Mouse (Mus musculus): ENCODE data around the gene Bsn.
"Not testable (repeated sequence)": the region's sequence is repeated elsewhere in the genome, so short reads cannot be mapped to it uniquely, and the experiment has no call there.

Gene Bsn

GRCm38 (mm10) chr9:108196920-108197677 lies 6.9 kb upstream of the Bsn start:
- no peak for DNase-seq

GRCm38 (mm10) chr9:108196222-108196621 lies 6.0 kb upstream of the Bsn start:
- DNase-seq, result not testable (repeated sequence)

GRCm38 (mm10) chr9:108189488-108189786 lies 747 bp downstream of the Bsn start:
- no peak for DNase-seq

GRCm38 (mm10) chr9:108189023-108189422 lies 1.2 kb downstream of the Bsn start:
- DNase-seq, result no peak

- no peak for DNase-seq
Measured at GRCm38 (mm10) chr9:108188511-108188910, 1.7 kb downstream of the Bsn start.

GRCm38 (mm10) chr9:108187616-108188015 lies 2.6 kb downstream of the Bsn start:
- DNase-seq, result no peak

GRCm38 (mm10) chr9:108185786-108186185 lies 4.4 kb downstream of the Bsn start:
- no peak for DNase-seq

- DNase-seq, result no peak
Measured at GRCm38 (mm10) chr9:108183531-108183994, 6.6 kb downstream of the Bsn start.

GRCm38 (mm10) chr9:108182806-108183506 lies 7.2 kb downstream of the Bsn start:
- no peak for DNase-seq

- DNase-seq, result no peak
Measured at GRCm38 (mm10) chr9:108178391-108178790, 11.8 kb downstream of the Bsn start.

GRCm38 (mm10) chr9:108175116-108175838 lies 14.9 kb downstream of the Bsn start:
- no peak for DNase-seq

- peak; percentile 5 for DNase-seq
Measured at GRCm38 (mm10) chr9:108172777-108173350, 17.3 kb downstream of the Bsn start.

- peak; percentile 16 for DNase-seq
Measured at GRCm38 (mm10) chr9:108169751-108170150, 20.4 kb downstream of the Bsn start.

GRCm38 (mm10) chr9:108165143-108165542 lies 25.0 kb downstream of the Bsn start:
- DNase-seq, result no peak

- DNase-seq, result no peak
Measured at GRCm38 (mm10) chr9:108163646-108164284, 26.4 kb downstream of the Bsn start.

GRCm38 (mm10) chr9:108157891-108158290 lies 32.3 kb downstream of the Bsn start:
- no peak for DNase-seq

- no peak for DNase-seq
Measured at GRCm38 (mm10) chr9:108157451-108157850, 32.7 kb downstream of the Bsn start.

GRCm38 (mm10) chr9:108156786-108157185 lies 33.4 kb downstream of the Bsn start:
- no peak for DNase-seq

- no peak for DNase-seq
Measured at GRCm38 (mm10) chr9:108154814-108155213, 35.4 kb downstream of the Bsn start.

- no peak for DNase-seq
Measured at GRCm38 (mm10) chr9:108153516-108154448, 36.4 kb downstream of the Bsn start.

- DNase-seq, result no peak
Measured at GRCm38 (mm10) chr9:108150486-108150885, 39.7 kb downstream of the Bsn start.

GRCm38 (mm10) chr9:108149817-108150216 lies 40.4 kb downstream of the Bsn start:
- no peak for DNase-seq

All from kidney, adult 18-20 months (tissue).